Mouse (Mus musculus) retina, adult 2 months (tissue): ENCODE data around the gene Crtc3.

Source experiments
- DNase-seq: peaks from one replicate; pipeline ENCODE4 v3.0.0-alpha.2; 2012; ENCODE audit warnings: low read depth, low spot score

Crtc3 gene

GRCm38 (mm10) chr7:80556166-80556565, 132.5 kb downstream of the Crtc3 start:
- DNase-seq: no peak

GRCm38 (mm10) chr7:80555146-80555545, 133.5 kb downstream of the Crtc3 start:
- no peak for DNase-seq

- no peak for DNase-seq
These were observed 134.3 kb downstream of the Crtc3 start for GRCm38 (mm10) chr7:80554180-80555021.

- DNase-seq: no peak
These were observed 140.0 kb downstream of the Crtc3 start for GRCm38 (mm10) chr7:80548513-80549260.

- DNase-seq: no peak
These were observed 146.4 kb downstream of the Crtc3 start for GRCm38 (mm10) chr7:80542139-80542831.

GRCm38 (mm10) chr7:80539581-80539980, 149.1 kb downstream of the Crtc3 start:
- no peak for DNase-seq
